Mouse (Mus musculus) left cerebral cortex, adult 18-20 months (tissue): Measurements from ENCODE around the gene Chpf. TPM values are rescaled to one million over a fixed set of nuclear protein-coding genes. Genes with fewer than 3 reads are reported as not detected.

Experiments
- DNase-seq, 2 experiments: peaks; one replicate each; pipeline ENCODE4 v3.0.0; 2021 to 2022; ENCODE audit warnings: low spot score in 2 of 2, mixed read lengths in 1 of 2
- total RNA-seq, 2 experiments: library from RNA; stranded (reverse); gene quantifications; 2 replicates each; pipeline ENCODE4 v1.2.3; 2021

Chpf gene
- total RNA-seq, 2 experiments from 2014 or later = 87.2 to 93.6 TPM

- DNase-seq = no peak
These were observed 24.0 kb upstream of the Chpf start for GRCm38 (mm10) chr1:75502945-75503650.

- no peak for DNase-seq
These were observed 22.8 kb upstream of the Chpf start for GRCm38 (mm10) chr1:75501905-75502304.

GRCm38 (mm10) chr1:75499441-75499840, 20.3 kb upstream of the Chpf start:
- DNase-seq = no peak

- DNase-seq = no peak
These were observed 19.8 kb upstream of the Chpf start for GRCm38 (mm10) chr1:75498897-75499296.

- peak in 1 of 2 experiments; percentile 38 for DNase-seq
These were observed 15.9 kb upstream of the Chpf start for GRCm38 (mm10) chr1:75494878-75495548.

GRCm38 (mm10) chr1:75492579-75493170, 13.6 kb upstream of the Chpf start:
- DNase-seq = no peak

GRCm38 (mm10) chr1:75490785-75491551, 11.9 kb upstream of the Chpf start:
- no peak for DNase-seq

GRCm38 (mm10) chr1:75487405-75488161, 8.5 kb upstream of the Chpf start:
- peak; percentile 61 to 62 for DNase-seq

GRCm38 (mm10) chr1:75487040-75487404, 7.9 kb upstream of the Chpf start:
- no peak for DNase-seq

GRCm38 (mm10) chr1:75486561-75486960, 7.5 kb upstream of the Chpf start:
- peak in 1 of 2 experiments; percentile 36 for DNase-seq

GRCm38 (mm10) chr1:75480735-75481134, 1.6 kb upstream of the Chpf start:
- DNase-seq = peak in 1 of 2 experiments; percentile 39

GRCm38 (mm10) chr1:75480036-75480435, 929 bp upstream of the Chpf start:
- DNase-seq = no peak

- DNase-seq = no peak
These were observed 505 bp upstream of the Chpf start for GRCm38 (mm10) chr1:75479635-75479989.

- no peak for DNase-seq
These were observed 610 bp downstream of the Chpf start for GRCm38 (mm10) chr1:75478497-75478896.

GRCm38 (mm10) chr1:75477966-75478290, 1.2 kb downstream of the Chpf start:
- DNase-seq = no peak

- DNase-seq = peak; percentile 88
These were observed 1.7 kb downstream of the Chpf start for GRCm38 (mm10) chr1:75477264-75477965.

GRCm38 (mm10) chr1:75476441-75476840, 2.7 kb downstream of the Chpf start:
- DNase-seq = no peak

GRCm38 (mm10) chr1:75469287-75469825, 9.8 kb downstream of the Chpf start:
- no peak for DNase-seq

- peak; percentile 83 to 84 for DNase-seq
These were observed 11.7 kb downstream of the Chpf start for GRCm38 (mm10) chr1:75467215-75467927.
